Mouse (Mus musculus) ES-E14 (cell line): ENCODE measurements at regions not wholly inside any gene's neighbourhood (a gene's known extent, or its start where the extent isn't known, plus 50 kb on each side); places are given as distances from the start of the nearest gene placed in this dataset.

Source experiments
- HCFC1 ChIP-seq: IDR thresholded peaks from 2 replicates; pipeline ENCODE4 v1.6.1; 2012; ENCODE audit warnings: low read length, inconsistent platforms, borderline replicate concordance; ENCODE audit not compliant: insufficient read depth
- MAFK ChIP-seq: IDR thresholded peaks from 2 replicates; pipeline ENCODE4 v1.6.1; 2014; ENCODE audit warnings: mild to moderate bottlenecking, low read depth, low read length, inconsistent platforms; ENCODE audit not compliant: insufficient read depth

DNA sequence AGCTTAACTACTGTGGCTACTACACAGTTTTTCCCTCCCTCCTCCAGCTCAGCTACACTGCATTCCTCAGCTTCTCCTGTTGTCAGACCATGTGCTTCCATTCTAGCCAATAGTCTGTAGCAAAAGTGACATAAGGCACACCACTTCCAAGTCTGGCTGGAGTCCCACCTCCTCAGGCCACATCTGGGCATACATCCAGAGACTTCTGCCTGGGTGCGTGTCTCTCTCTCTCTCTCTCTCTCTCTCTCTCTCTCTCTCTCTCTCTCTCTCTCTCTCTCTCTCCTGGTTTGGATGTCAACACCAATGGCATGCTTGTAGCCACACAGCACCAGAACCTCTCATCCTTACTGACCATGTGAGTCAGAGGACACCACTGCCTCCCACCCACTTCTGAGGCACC is 55.6 kb upstream of the Cdyl start:
- TF ChIP-seq HCFC1 = no peak
- no peak for TF ChIP-seq MAFK
